Mouse (Mus musculus) megakaryocyte, embryonic 14.5 days (primary cell): Measurements from ENCODE around the gene Tas1r1.

ENCODE experiments used
- FLI1 ChIP-seq: IDR thresholded peaks from 2 replicates; pipeline ENCODE4 v1.6.1; 2012; ENCODE audit warnings: low read length, inconsistent platforms, mixed read lengths
- GATA1 ChIP-seq: IDR thresholded peaks from 3 replicates; pipeline ENCODE4 v1.6.1; 2012; ENCODE audit warnings: mixed read lengths, low read length, inconsistent platforms, borderline replicate concordance

DNA sequence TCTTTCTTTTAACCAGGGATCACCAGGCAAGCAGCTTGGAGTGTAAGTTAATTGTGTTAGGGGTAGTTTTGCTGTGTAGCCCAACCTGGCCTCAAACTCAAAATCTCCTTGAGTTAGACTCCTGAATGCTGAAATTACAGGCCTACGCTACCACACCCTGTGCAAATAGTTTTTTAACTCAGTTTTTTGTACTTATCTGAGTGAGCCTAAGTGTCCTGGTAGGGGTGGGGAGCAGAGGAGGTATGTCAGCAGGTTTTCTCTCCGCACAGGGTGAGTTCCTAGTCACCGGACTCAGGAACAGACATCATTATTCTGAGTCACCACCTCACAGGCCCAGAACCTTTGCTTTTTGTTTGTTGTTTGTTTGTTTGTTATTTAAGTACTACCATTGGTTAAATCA, 36.3 kb downstream of the Tas1r1 start:
- TF ChIP-seq GATA1 (no peak), FLI1 (no peak)
